Comparison of ENCODE assay signal across 8 mouse cellular contexts in genomic region chr5:122602233-122602632, GRCm38 (mm10). TPM values are rescaled to one million over a fixed set of nuclear protein-coding genes. Genes with fewer than 3 reads are reported as not detected.
DNase-seq lines count a peak whose midpoint lies in the region; ATAC-seq lines count a peak whose summit lies in the region.

No protein-coding gene starts in this region.

- 43% methylated on average over 11 of the region's 11 CpGs for WGBS in liver, embryonic 11.5 days
- WGBS in limb, embryonic 10.5 days = 89% methylated on average over 11 of the region's 11 CpGs
- WGBS in midbrain, embryonic 10.5 days = 87% methylated on average over 11 of the region's 11 CpGs

- H3K4me3 ChIP-seq in liver, embryonic 11.5 days (ENCODE audit: low read depth, low read length) = no peak overlapping the region
- no peak overlapping the region for H3K4me3 ChIP-seq in limb, embryonic 10.5 days
- H3K4me3 ChIP-seq in midbrain, embryonic 10.5 days = no peak overlapping the region

- H3K4me2 ChIP-seq in liver, embryonic 11.5 days = no peak overlapping the region; the same call in 1 of the 2 replicates

- H3K4me1 ChIP-seq in liver, embryonic 11.5 days (replicated peaks; ENCODE audit: control insufficient read depth, insufficient read depth, low read length) = peaks cover 8% of the 10 kb centered on the region; the same call in 1 of the 2 replicates
- no peaks in the 10 kb centered on the region for H3K4me1 ChIP-seq in limb, embryonic 10.5 days
- no peaks in the 10 kb centered on the region for H3K4me1 ChIP-seq in midbrain, embryonic 10.5 days

- H3K27ac ChIP-seq in liver, embryonic 11.5 days (ENCODE audit: low read depth, low read length) = no peak overlapping the region; the same call in 1 of the 2 replicates
- H3K27ac ChIP-seq in limb, embryonic 10.5 days = no peak overlapping the region
- H3K27ac ChIP-seq in midbrain, embryonic 10.5 days (replicated peaks) = no peak overlapping the region

- no peaks in the 10 kb centered on the region for H3K9me3 ChIP-seq in liver, embryonic 11.5 days (ENCODE audit: control insufficient read depth, low read length)
- no peaks in the 10 kb centered on the region for H3K9me3 ChIP-seq in limb, embryonic 10.5 days (replicated peaks)
- H3K9me3 ChIP-seq in midbrain, embryonic 10.5 days (replicated peaks) = no peaks in the 10 kb centered on the region

- H3K27me3 ChIP-seq in liver, embryonic 11.5 days (replicated peaks; ENCODE audit: control insufficient read depth, insufficient read depth, low read length) = no peaks in the 10 kb centered on the region
- H3K27me3 ChIP-seq in limb, embryonic 10.5 days (ENCODE audit: low read depth, poor library complexity, severe bottlenecking) = no peaks in the 10 kb centered on the region
- no peaks in the 10 kb centered on the region for H3K27me3 ChIP-seq in midbrain, embryonic 10.5 days (ENCODE audit: low read depth, poor library complexity, severe bottlenecking)

- no peak overlapping the region for H3K9ac ChIP-seq in liver, embryonic 11.5 days (ENCODE audit: low read depth, low read length)

- peak; percentile 99 for ATAC-seq in common myeloid progenitor, adult 5-6 weeks (replicated peaks; ENCODE audit: low read depth, poor library complexity, severe bottlenecking)
- 0 out of 2 replicates have a peak, but pooled peaks have one; percentile 36 for ATAC-seq in liver, embryonic 11.5 days (replicated peaks; ENCODE audit: low FRiP score)

- peaks cover 6% of the 10 kb centered on the region; the same call in 1 of the 2 replicates for H3K36me3 ChIP-seq in liver, embryonic 11.5 days (ENCODE audit: control insufficient read depth, insufficient read depth, low read length)
- H3K36me3 ChIP-seq in limb, embryonic 10.5 days = peaks cover 97% of the 10 kb centered on the region
- peaks cover 97% of the 10 kb centered on the region for H3K36me3 ChIP-seq in midbrain, embryonic 10.5 days

- DNase-seq in kidney, postnatal 4 days = peak; percentile 21 to 36
- no peak for DNase-seq in kidney, postnatal 10 days
- no peak for DNase-seq in liver, embryonic 11.5 days (ENCODE audit: low spot score)
- peak; percentile 13 to 73 for DNase-seq in spleen, postnatal 10 days (ENCODE audit: low spot score in 2 of 2)
- no peak for DNase-seq in limb, embryonic 10.5 days (ENCODE audit: low spot score)
- DNase-seq in kidney, adult 18-20 months = no peak
- DNase-seq in midbrain, embryonic 10.5 days (ENCODE audit: low spot score) = no peak

RNA-seq across cellular contexts. Expression of gene Ift81, which starts 12.1 kb away (rescaled TPM):
- 6.1 and 19.6 TPM in 2 replicates for total RNA-seq in common myeloid progenitor, adult 5-6 weeks (2017)
- 8.9 and 10.9 TPM in 2 replicates for polyA plus RNA-seq in liver, embryonic 11.5 days (2014; fragmentation: Nextera tagmentation; extraction: Ambion mirVana)
- 35.3 and 42.2 TPM in 2 replicates for polyA plus RNA-seq in limb, embryonic 10.5 days (2016; fragmentation: Nextera tagmentation; extraction: Ambion mirVana)
- 51.4 and 54.1 TPM in 2 replicates for polyA plus RNA-seq in midbrain, embryonic 10.5 days (2016; fragmentation: Nextera tagmentation; extraction: Ambion mirVana)

RNA-seq across cellular contexts. Expression of gene P2rx7, which starts 41.5 kb away (rescaled TPM):
- 5.2 and 5.3 TPM in 2 replicates for total RNA-seq in common myeloid progenitor, adult 5-6 weeks (2017)
- polyA plus RNA-seq in liver, embryonic 11.5 days (2014; fragmentation: Nextera tagmentation; extraction: Ambion mirVana) = 0.47 and 1.3 TPM in 2 replicates
- 0.08 TPM in 1 of 2 replicates, not detected in the other for polyA plus RNA-seq in limb, embryonic 10.5 days (2016; fragmentation: Nextera tagmentation; extraction: Ambion mirVana)
- 0.63 and 1.0 TPM in 2 replicates for polyA plus RNA-seq in midbrain, embryonic 10.5 days (2016; fragmentation: Nextera tagmentation; extraction: Ambion mirVana)

Comparison
In these comparisons a context has a peak if more than half of its experiments do, and no peak if none do; other contexts are left out.
1. DNase-seq: peak in kidney, postnatal 4 days (2 of 2) and spleen, postnatal 10 days (2 of 2); none in kidney, postnatal 10 days (single experiment), liver, embryonic 11.5 days (single experiment), limb, embryonic 10.5 days (single experiment), kidney, adult 18-20 months (single experiment) and midbrain, embryonic 10.5 days (single experiment).